Mouse (Mus musculus): Measurements from ENCODE around the gene Pygb. TPM values are rescaled to one million over a fixed set of nuclear protein-coding genes. Genes with fewer than 3 reads are reported as not detected.

Gene Pygb
- total RNA-seq, 2 experiments from 2014 or later: 10.6 to 12.3 TPM

Other genes with a start within 250 kb of the Pygb start
- gene Cst7, start 216.3 kb upstream of the Pygb start, total RNA-seq (2021): not detected
- gene Apmap, start 178.2 kb upstream of the Pygb start, total RNA-seq (2021): 10 to 100 TPM; 19.3 to 21.8 TPM
- 10 to 100 TPM; 12.2 to 25.3 TPM for gene Acss1, start 118.2 kb upstream of the Pygb start, total RNA-seq (2021)
- gene Vsx1, start 97.4 kb upstream of the Pygb start, total RNA-seq (2021): not detected
- 1 to 10 TPM; 5.5 to 6.6 TPM for gene Entpd6, start 37.7 kb upstream of the Pygb start, total RNA-seq (2021)
- 10 to 100 TPM; 23.2 to 26.7 TPM for gene Abhd12, start 118.0 kb downstream of the Pygb start, total RNA-seq (2021)
- 1 to 10 TPM; 1.8 to 3.1 TPM for gene Gins1, start 118.7 kb downstream of the Pygb start, total RNA-seq (2021)

Measured in gastrocnemius, postnatal 14 days (tissue).